Mouse (Mus musculus) c-Kit-positive CD71-positive TER-119-negative erythroid progenitor cells, embryonic 14.5 days (primary cell): ENCODE measurements at regions not wholly inside any gene's neighbourhood (a gene's known extent, or its start where the extent isn't known, plus 50 kb on each side); places are given as distances from the start of the nearest gene placed in this dataset.

ENCODE experiments used
- DNase-seq: peaks from one replicate; pipeline ENCODE4 v3.0.0-alpha.2; 2013; ENCODE audit warnings: low read depth

DNA sequence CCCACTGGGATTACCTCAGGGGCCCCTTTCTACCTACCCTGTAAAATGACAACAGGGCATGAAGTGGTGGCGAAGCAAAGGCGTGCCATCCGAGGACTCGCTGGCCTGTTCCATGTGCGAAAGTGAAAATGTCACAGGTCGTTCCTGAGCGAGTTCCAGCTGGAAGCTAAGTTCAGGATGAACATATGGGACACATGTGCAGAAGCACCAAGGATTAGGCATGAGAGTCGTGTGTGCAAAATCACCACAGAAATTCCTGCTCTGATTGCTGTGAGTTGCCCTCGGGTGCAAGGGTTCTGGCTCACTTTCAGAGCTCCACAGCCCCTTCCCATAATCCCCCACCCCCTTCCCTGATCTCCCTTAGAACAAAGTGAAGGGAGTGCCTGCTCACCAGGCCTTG is 147.6 kb upstream of the Nfe2l3 start:
- no peak for DNase-seq

DNA sequence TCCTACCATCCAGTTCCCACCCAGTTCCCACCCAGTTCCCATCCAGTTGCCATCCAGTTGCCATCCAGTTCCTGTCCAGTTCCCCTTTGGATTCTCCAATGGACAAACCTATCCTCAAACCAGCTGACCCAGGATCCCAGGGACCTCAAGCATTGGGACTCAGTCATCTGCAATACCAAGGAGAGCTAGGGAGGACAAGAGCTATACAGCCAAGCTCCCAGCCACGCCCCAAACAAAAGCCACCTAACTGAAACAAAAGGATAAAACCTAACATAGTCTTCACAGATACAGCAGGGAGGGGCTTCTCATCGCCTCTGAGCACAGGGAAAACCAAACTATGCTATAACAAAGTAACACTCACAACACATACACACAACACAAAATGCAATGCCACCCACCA is 145.6 kb upstream of the Nfe2l3 start:
- no peak for DNase-seq

DNA sequence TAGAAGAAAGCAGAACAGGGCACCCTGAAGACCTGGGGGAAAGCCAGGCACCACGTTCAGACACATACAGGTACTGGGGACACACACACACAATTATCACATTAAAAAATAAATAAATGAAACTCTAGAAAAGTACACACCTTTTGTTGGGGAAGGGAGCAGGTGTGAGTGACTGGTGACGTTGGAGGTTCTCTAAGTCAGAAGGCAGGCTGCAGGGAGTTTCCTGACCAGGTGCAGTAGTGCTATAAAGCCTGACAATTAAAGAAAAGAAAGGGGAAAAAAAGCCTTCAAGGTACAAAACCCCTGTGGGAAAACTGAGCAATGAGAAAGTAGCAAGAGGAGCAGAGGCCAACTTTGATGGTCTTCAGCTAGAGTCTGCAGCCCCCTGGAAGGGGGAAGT is 145.1 kb upstream of the Nfe2l3 start:
- no peak for DNase-seq

DNA sequence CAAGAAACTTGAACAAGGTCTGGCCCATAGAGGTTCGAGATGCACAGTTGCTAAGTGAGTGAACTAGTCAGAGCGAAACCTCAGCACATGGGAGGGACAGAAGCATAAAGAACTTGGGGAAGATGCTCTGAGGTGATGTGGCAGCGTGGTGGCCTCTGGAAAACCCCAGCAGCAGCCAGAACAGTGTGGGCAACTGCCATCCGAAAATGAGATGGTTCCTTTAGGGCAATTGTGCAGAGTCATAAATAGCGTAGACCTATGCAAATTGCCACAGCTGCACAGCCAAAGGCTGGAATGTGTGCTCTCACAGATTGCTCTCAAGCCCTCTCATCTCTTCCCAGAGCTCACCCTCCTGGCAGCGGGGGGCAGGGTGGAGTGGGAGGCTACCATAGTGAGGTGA is 144.7 kb upstream of the Nfe2l3 start:
- no peak for DNase-seq

DNA sequence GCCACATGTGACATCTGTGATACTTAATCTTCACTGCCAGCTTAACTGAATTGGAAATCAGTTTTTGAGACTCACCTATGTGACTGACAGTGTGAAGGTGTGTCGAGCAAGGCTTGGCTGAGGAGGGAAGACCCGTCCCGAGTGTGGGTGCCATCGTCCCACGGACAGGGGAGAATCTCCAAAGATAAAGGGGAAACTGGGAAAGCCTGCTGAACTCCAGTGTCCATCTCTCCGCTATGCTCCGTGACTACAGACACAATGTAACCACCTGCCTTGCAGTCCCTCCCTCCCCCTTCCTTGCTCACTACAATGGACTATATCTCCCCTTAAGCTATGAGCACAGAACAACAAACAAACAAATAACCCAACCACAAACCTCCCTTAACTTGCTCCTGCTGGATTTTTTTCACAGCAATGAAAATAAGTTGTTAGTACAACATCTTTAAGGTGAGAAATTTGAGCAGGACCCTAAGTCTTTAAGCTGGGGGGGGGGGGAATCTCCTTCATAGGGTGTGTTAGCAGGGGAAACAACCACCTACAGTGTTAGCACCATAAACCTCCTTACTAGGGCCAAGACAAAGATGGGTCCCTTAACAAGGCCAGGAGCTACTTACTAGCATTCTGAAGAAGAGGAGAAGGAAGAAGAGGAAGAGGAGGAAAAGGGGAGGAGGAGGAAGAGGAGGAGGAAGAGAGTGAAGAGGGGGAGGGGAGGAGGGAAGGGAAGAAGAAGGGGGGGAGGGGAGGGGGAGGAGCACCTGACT is 144.0 kb upstream of the Nfe2l3 start:
- no peak for DNase-seq

DNA sequence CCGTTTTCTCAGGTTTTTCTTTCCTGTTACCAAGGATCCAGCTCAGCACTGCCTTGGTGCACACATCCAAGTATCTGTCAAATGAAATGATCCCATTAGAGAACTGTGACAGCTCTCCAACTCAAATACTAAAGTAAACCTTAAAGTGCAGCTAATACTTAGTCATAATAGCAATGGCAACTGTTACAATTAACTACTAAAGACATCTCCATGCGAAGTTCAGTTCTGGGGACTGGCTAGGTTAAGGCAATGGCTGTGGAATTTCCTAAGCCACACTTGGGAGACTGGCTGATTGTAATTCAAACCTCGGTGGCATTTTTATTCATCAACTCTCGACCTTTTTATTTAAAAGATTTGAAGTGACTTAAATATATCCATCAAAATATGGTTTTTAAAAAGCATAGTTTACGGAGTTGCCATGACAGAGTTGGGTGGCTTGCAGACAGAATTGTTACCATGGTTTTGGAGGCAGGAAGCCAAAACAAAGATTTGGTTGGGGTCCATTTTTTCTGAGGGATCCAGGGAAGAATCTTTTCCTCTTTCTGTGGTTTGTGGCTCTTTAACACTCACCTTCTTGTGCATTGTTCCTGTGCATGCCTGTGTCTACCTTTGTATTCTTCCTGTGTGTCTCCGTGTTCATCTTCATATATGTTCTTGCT is 143.3 kb upstream of the Nfe2l3 start:
- DNase-seq: no peak

DNA sequence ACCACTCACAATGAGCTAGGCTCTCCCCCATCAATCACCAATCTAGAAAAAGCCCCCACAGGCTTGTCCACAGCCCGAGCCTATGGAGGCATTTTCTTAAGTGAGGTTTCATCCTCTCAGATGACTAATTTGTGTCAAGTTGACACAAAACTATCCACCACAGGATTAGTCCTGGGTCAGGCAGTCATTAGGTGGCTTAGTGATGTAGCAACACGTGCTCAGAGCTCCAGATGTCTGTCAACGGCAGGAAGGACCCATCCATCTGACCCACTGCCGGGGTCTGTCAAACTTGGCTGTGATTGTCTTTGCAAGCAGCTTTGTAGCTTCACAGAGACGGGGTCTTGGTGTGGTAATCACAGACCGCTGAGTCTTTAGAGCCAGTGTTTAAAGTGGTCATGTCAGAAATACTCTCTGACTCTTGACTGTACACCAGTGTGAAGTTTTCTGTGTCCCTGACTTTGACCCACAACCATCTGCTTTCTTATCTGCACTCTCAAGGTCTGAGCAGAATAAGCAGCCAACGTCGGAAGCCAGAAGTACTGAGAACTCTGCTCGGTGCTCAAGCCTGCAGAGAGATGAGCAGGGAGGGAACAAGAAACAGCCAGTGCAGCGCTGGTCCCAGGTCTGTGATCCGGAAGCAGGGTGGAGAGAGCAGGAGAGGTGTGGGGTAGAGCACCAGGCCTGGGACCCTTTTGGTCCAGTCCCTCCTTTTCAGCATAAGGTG is 131.6 kb upstream of the Nfe2l3 start:
- DNase-seq: no peak

DNA sequence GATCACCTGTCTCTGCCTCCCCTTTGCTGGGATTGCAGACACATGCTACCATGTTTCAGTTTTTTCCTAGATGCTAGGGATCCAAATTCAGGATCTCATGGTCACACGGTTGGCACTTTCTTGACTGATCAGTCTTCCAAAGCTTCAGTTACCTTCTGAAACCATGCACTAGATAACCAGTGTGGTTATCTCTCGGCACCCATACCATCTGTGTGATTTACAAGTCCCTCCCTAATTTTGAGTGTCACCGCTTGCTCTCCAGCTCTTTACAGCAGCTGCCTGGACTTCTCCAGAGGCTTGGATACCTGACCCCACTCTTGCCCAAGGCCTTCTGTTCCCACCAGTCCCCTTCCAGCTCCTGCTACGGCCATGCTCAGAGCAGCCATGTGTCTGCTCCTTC is 130.6 kb upstream of the Nfe2l3 start:
- peak; percentile 16 for DNase-seq

DNA sequence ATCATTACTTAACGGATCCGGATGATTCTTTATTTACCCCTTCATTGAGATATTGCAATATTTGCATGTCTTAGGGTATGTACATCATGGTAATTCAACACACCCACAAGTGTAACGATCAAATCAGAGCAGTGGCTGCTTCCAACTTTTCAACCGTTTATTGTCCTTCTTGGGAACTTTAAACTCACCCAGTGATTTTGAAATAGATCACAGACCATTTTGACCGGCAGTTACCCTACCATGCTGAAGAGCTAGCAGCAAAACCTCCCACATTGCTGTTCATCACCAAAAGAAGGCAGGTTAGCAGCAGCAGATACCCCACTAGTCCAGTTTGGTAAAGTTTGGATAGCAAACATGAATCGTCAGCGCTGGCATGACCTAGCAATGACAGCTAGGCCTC is 130.2 kb upstream of the Nfe2l3 start:
- DNase-seq: no peak

DNA sequence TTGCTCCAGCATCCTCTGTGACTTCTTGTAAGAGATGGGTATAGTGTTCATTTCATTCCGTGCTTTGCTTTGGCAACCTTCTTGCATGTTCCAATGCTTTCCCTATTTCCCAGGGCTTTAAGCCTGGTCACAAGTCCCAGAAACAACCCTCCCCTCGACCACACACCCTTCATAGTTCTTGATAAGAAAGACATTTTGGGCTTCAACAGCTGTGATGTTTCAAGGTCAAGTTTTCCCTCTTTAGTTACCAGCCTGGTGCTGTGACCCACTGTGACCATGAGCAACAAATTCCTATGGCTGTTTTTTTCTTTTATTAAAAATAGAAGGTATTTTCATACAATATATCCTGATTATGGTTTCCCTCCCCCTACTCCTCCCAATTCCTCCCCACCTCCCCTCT is 114.1 kb upstream of the Nfe2l3 start:
- no peak for DNase-seq

DNA sequence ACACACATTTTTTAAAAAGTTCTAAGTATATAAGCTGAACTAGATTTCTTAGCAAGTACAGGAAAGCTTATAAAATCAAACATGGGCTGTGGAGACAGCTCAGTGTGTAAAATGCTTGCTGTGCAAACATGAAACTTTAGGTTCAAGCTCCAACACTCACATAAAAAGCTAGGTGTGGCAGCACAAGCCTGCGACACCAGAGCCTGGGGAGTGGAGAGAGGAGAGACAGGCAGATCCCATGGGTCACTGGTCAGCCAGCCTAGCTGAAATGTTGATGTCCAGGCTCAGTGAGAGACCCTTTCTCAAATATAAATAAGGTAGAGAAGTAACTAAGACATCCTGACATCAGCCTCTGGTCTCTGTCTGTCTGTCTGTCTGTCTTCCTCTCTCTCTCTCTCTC is 112.5 kb upstream of the Nfe2l3 start:
- DNase-seq: no peak

DNA sequence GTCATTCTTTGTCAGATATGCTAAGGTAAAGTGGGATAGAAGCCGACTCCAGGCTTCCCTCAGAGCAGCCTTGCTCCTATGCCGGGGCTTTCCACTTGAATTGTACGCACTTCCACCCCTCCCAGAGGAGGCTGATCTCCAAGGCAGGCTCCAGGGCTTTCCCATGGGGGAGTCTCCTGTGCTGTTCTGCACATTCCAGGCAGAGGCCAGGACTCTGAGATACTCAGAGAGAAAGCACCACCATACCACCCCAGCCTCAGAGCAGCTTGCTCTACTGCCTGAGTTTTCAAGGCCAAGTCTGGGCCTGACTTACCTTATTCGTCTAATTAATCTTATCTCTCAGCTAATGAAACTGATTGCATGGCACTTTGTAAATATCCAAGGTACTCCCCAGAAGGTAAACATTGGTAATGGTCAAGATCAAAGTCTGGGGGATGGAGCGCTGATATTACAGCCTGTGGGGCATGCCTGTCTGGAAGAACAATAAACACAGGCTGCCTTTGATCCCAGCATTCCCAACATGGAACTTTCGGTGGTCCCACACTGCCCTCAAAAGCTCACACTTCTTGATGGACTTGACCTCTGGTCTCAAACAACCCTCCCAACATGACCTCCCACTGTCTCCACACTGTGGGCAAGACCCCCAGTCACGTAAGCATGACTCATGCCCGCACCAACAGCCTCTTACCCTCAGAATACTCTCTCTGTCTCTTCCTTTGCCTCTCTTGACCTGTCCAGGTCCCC is 111.6 kb upstream of the Nfe2l3 start:
- DNase-seq: no peak

DNA sequence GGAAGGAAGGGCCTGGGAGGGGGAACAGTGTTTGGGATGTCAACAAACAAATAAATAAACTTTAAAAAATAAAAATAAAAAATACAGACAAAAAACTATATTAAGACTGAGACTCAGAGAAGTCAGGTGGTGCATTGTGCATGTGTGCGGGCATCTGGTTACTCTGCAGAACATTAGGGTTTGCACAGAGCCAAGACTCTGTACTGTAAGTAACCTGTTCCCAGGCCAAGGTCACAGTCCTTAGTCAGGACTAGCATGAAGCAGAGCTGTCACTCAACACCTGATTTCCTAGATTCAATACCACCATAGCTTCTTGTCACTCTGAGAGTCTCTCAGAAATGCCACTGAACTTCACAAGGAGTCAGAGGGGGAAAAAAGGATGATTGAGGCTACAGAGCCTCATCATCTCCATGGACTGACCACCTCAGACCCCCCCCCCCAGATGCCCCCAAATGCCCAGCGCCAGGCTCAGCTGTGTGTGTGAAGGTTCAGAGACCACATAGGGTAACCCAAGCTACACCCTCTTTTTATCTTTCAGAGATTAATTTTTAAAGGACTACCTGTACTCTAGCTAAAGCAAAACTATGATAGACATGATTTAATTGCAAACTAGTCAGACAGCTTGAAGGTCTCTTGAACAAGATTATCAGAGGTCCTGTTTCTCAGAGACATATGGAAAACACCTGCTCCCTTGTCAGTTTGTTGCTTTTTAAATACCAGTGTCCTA is 106.2 kb upstream of the Nfe2l3 start:
- no peak for DNase-seq

DNA sequence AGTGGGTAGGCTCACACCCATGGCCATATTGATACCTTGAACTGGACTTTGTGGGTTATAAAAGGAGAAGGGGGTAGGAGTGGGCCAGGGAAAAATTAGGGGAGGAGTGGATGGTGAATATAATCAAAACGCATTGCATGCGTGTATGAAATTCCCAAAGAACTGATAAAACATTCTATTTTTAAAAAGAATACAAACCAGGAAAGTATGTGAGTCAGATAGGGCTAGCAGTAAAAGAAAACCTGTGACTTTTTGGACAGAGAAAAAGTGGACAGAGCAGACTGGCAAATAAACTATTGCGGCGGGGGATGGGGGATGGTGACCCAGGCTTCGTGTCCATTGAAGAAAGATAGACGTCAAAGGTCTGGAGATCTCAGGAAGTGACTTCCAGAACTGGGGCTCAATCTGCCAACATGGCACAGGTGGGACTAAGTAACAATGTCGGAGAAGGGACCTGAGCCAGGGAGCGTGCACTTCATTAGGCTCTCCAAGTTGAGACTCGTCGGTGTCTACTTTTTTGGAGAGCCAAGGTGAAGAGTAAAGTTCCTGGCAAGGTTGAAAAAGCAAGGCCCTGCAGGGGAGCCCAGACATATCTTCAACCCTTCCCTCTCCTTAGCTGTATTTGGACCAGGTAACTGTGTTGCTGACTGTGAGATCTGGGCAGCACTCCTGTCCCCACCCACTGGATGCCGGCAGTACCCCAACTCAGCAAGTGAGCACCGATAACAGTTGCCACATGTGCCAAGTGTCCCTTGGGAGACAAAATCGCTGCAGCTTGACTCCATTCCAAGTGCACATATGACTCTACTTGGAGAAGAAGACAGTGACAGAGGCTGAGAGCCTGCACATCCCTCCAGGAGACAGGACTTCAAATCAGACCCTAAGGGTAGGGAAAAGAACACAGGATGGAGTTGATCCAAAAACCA is 103.1 kb upstream of the Nfe2l3 start:
- DNase-seq: no peak

DNA sequence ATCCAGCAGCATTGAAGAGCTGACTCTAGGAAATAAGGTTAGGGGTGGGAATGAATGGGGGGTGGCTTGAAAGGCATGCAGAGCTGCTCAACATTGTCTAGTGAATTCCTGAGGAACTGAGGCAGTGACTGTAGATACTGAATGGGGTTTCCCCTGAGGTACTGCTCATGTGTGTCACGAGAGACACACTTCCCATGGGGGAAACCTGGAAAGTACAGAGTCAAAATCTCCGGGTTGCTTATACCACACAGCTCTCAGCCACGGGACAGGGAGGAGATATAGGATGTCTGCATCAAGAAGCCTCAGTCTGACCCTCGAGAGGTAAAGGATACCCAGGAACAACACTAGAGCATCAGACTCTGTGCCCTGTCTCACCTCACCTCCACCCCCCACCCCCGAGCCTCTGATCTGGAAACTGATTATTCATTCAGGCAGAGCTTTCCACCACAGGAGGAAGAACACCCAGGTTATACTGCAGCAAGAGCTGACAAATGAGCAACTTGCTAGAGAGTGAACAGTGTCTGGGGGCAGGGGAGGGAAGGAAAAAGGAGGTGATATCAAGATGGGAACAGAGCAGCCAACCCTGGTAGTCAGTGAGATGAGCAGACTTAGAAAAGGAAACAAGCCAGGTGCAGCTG is 102.3 kb upstream of the Nfe2l3 start:
- no peak for DNase-seq

DNA sequence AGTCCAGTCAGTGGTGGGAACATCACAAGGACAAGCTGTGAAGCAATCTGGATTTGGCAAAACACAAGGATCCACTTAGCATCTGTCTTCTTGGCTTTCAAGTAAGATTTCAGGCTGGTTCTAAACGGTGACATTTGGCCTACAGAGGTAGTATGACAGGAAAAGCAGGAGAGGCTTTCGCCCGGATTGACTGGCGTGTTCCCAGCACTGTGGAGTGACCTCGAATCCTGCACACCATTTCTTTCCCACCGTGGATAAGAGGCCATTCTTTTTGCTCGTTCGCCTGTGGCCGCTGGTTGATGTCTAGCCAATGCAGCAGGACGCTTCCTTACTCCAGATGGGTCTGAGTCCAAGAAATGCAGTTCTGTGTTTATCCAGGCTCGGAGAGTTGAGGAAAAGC is 99.6 kb upstream of the Nfe2l3 start:
- DNase-seq: no peak

DNA sequence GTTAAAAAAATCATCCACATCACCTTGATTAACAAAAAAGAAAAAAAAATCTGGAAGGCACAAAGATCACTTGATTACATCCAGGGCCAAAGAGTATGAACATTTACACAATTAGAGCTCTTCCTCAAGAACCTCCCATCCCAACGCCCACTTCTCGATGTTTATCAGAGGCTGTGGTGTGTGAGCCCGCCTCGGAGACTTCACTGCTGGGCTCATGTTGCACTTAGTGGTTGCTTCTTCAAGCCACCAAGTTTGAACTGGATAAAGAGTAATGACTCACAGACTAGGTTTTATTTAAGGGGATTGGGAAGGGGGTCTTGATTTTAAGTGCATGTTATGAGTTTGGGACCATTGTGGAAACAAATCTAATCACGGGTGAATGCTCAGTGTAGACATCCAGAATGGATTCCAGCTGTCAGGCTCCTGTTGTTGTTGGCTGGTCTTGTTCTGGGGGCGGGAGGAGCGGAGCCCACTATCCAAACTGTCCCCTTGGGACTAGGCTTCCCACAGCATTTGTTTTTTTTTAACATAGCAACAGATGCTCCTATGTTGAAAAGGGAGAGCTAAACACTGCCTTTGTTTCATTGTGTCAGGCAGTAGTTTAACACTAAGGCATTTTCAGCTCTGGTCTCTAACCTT is 98.6 kb upstream of the Nfe2l3 start:
- no peak for DNase-seq

DNA sequence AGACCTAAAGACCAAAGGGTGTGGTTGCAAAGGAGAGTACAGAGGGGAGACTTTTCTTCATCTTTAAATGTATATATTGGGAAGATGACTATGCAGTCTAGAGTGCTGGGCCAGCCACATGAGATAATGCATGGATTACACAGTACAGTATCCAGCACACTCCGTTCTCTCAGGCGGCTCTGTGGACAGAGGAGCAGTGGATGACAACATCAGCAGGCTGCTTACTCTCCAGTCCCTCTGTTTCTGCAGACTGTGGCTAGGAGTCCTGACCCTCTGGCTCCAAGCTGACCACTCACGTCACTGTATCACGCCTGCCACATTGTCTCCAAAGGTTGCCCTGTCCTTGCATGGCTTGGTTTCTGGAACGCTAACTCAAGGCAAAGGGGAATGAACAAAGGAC is 97.2 kb upstream of the Nfe2l3 start:
- no peak for DNase-seq

DNA sequence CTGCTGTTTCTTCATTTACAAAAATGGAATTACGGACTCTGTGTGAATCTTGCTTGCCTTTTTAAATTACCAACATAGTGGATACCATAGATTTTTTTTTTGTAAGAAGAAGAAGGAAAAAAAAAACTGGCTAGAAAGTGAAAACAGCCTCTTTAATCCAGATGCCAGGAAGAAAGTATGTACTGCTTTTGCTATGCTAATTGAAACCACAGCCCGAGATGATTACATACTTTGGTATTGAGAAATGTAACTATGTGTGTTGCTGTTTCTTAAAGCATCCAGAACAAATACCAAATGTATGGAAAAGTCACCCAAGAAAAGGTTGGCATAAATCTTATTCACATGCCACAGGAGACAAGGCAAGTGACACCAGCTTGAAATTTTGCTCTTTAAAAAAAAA is 93.2 kb upstream of the Nfe2l3 start:
- DNase-seq: no peak

DNA sequence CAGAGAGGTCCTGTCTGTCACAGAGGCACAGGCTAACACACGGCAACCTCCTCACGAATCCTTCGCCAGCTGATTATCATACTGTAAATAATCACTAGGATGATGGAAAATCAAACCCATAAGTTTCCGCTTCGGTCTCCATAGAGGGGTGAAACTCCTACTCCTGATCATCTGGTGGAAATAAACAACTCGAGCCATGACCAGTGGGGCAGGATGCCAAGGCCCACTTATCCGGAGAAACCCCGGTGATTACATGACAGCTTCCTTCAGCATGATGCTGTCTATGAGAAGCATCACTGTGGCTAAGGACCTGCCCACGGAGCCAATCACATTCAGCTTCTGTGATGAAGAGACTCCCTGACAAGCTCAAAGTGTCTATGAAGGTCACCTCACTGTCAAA is 84.7 kb upstream of the Nfe2l3 start:
- DNase-seq: no peak
